Mouse (Mus musculus) layer of hippocampus, adult 8-10 months (tissue): ENCODE data around the gene Calb2. TPM values are rescaled to one million over a fixed set of nuclear protein-coding genes. Genes with fewer than 3 reads are reported as not detected.

Experiments used
- DNase-seq, 2 experiments: peaks; one replicate each; pipeline ENCODE4 v3.0.0; 2022; ENCODE audit warnings: low spot score in 2 of 2
- total RNA-seq, 4 experiments: library from RNA; stranded (reverse); gene quantifications; 2 replicates each; pipeline ENCODE4 v1.2.4; 2022

The Calb2 gene
- total RNA-seq, result 10 to 100 TPM; 36.3 to 41.0 (median 38.6) TPM

GRCm38 (mm10) chr8:110168046-110168445 lies at the start of gene Calb2:
Calb2 (minus strand) TSS chr8:110168210.
- peak; percentile 22 to 62 for DNase-seq

GRCm38 (mm10) chr8:110217681-110218131 lies 49.7 kb upstream of the Calb2 start:
- peak; percentile 99 to 100 for DNase-seq

GRCm38 (mm10) chr8:110217198-110217597 lies 49.2 kb upstream of the Calb2 start:
- no peak for DNase-seq

GRCm38 (mm10) chr8:110216253-110216652 lies 48.2 kb upstream of the Calb2 start:
- no peak for DNase-seq

- no peak for DNase-seq
These were observed 47.4 kb upstream of the Calb2 start, which contains the start of gene Cmtr2 for GRCm38 (mm10) chr8:110215365-110215764. Cmtr2 (plus strand) TSS chr8:110215665.

- DNase-seq, result no peak
These were observed 33.8 kb upstream of the Calb2 start for GRCm38 (mm10) chr8:110201806-110202205.

- no peak for DNase-seq
These were observed 28.7 kb upstream of the Calb2 start for GRCm38 (mm10) chr8:110196678-110197077.

GRCm38 (mm10) chr8:110188961-110189750 lies 21.1 kb upstream of the Calb2 start:
- no peak for DNase-seq

- no peak for DNase-seq
These were observed 17.5 kb upstream of the Calb2 start for GRCm38 (mm10) chr8:110185538-110185937.

- no peak for DNase-seq
These were observed 15.7 kb upstream of the Calb2 start for GRCm38 (mm10) chr8:110183748-110184147.

GRCm38 (mm10) chr8:110182735-110183367 lies 14.8 kb upstream of the Calb2 start:
- DNase-seq, result no peak

- no peak for DNase-seq
These were observed 9.5 kb upstream of the Calb2 start for GRCm38 (mm10) chr8:110177359-110178155.

GRCm38 (mm10) chr8:110174826-110175225 lies 6.8 kb upstream of the Calb2 start:
- no peak for DNase-seq

- DNase-seq, result no peak
These were observed 4.2 kb upstream of the Calb2 start for GRCm38 (mm10) chr8:110172161-110172560.

- no peak for DNase-seq
These were observed 1.7 kb downstream of the Calb2 start for GRCm38 (mm10) chr8:110166270-110166669.

- no peak for DNase-seq
These were observed 6.0 kb downstream of the Calb2 start for GRCm38 (mm10) chr8:110162007-110162406.

- DNase-seq, result no peak
These were observed 15.1 kb downstream of the Calb2 start for GRCm38 (mm10) chr8:110152951-110153350.

GRCm38 (mm10) chr8:110145538-110145937 lies 22.5 kb downstream of the Calb2 start:
- DNase-seq, result peak; percentile 7 to 48

GRCm38 (mm10) chr8:110140770-110141169 lies 27.2 kb downstream of the Calb2 start:
- no peak for DNase-seq

GRCm38 (mm10) chr8:110140156-110140555 lies 27.9 kb downstream of the Calb2 start:
- DNase-seq, result no peak

GRCm38 (mm10) chr8:110135515-110135914 lies 32.5 kb downstream of the Calb2 start:
- DNase-seq, result no peak

GRCm38 (mm10) chr8:110134236-110134635 lies 33.8 kb downstream of the Calb2 start:
- no peak for DNase-seq
